22 mouse cellular contexts compared by ENCODE assay signal in the genomic region with DNA sequence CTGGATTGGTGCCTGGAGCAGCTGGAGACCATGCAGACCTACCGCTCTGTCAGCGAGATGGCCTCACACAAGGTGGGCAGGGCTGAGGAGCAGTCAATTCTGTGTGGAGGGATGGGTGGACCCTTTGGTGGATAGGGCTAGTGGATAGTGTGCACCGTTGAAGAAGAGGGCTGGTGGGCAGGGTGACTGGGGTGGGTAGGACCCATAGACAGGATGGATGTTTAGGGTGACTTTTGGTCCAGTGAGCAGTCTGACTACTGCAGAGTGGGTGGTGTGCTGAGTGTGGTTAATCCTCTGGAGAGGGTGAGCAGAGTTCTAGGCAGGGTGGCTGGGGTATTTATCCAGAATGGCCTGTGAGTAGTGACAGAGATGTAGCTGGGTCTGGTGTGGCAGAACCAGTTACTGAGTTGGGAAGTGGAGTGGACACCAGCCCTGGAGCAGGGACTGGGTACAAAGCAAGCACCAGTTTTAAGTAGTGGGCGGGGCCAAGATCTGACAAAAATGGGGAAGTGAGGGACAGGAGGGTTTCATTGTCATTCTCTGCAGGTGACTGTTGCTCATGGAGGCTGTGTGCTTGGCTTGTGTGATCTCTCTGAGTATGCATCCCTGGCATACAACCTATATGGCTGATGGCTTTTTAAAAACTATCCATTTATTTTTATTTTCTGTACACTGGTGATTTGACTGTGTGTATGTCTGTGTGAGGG. TPM values are rescaled to one million over a fixed set of nuclear protein-coding genes. Genes with fewer than 3 reads are reported as not detected.
A peak's percentile ranks its signal among the peaks of the same experiment; 100 is the strongest.
DNase-seq lines count a peak whose midpoint lies in the region; ATAC-seq and TF ChIP-seq lines count a peak whose summit lies in the region.
"Had no signal": no experiment of that assay in that cellular context is flagged by ENCODE, and none has a peak within 500 bp of the region (broad histone marks: within the 10 kb centered on the region; RNA-seq: fewer than 3 reads in every experiment).

No protein-coding gene starts in this region.

- WGBS in liver, embryonic 13.5 days (ENCODE audit: insufficient replicate concordance): 75% methylated on average over 4 of the region's 4 CpGs
- 72% methylated on average over 4 of the region's 4 CpGs for WGBS in liver, embryonic 12.5 days (ENCODE audit: insufficient replicate concordance)
- WGBS in spleen, adult 2 months: 73% methylated on average over 4 of the region's 4 CpGs
- WGBS in intestine, embryonic 15.5 days: 85% methylated on average over 4 of the region's 4 CpGs
- WGBS in hindbrain, postnatal 0 days: 62% methylated on average over 4 of the region's 4 CpGs

- no peaks in the 10 kb centered on the region for H3K9me3 ChIP-seq in liver, embryonic 13.5 days (replicated peaks)
- no peaks in the 10 kb centered on the region for H3K9me3 ChIP-seq in liver, embryonic 12.5 days (replicated peaks)
- H3K9me3 ChIP-seq in intestine, embryonic 15.5 days: no peaks in the 10 kb centered on the region
- no peaks in the 10 kb centered on the region for H3K9me3 ChIP-seq in hindbrain, postnatal 0 days (ENCODE audit: low read length)
- H3K9me3 ChIP-seq: embryonic facial prominence, embryonic 15.5 days; forebrain, embryonic 10.5 days; hindbrain, embryonic 12.5 days; neural tube, embryonic 12.5 days had no signal

- no peak overlapping the region for H3K4me2 ChIP-seq in liver, embryonic 13.5 days
- H3K4me2 ChIP-seq in liver, embryonic 12.5 days: no peak overlapping the region
- H3K4me2 ChIP-seq in intestine, embryonic 15.5 days (replicated peaks): no peak overlapping the region
- no peak overlapping the region for H3K4me2 ChIP-seq in hindbrain, postnatal 0 days (ENCODE audit: low read depth, low read length)
- H3K4me2 ChIP-seq: embryonic facial prominence, embryonic 15.5 days; heart, embryonic 11.5 days; hindbrain, embryonic 12.5 days; neural tube, embryonic 12.5 days had no signal

- H3K27ac ChIP-seq in liver, embryonic 13.5 days: no peak overlapping the region
- H3K27ac ChIP-seq in liver, embryonic 12.5 days: no peak overlapping the region
- 0 out of 2 replicates have a peak overlapping the region, but pooled peaks have one; percentile 0 for H3K27ac ChIP-seq in embryonic fibroblast, embryonic 13.5 days (ENCODE audit: insufficient read depth, low read length)
- H3K27ac ChIP-seq in spleen, adult 2 months (ENCODE audit: insufficient read depth, low read length): peak overlapping the region; percentile 41
- H3K27ac ChIP-seq in intestine, embryonic 15.5 days: no peak overlapping the region
- H3K27ac ChIP-seq in hindbrain, postnatal 0 days: no peak overlapping the region
- H3K27ac ChIP-seq: embryonic facial prominence, embryonic 15.5 days; forebrain, embryonic 10.5 days; hindbrain, embryonic 12.5 days; liver, embryonic 14.5 days; neural tube, embryonic 12.5 days; stomach, postnatal 0 days had no signal

- peak; percentile 11 for DNase-seq in liver, embryonic 13.5 days
- peak; percentile 79 for DNase-seq in A20 (ENCODE audit: low read depth, low spot score)
- peak; percentile 49 to 65 for DNase-seq in spleen, adult 2 months (ENCODE audit: low read depth in 1 of 2, low spot score in 2 of 2)
- DNase-seq in hindbrain, postnatal 0 days (ENCODE audit: low spot score): no peak
- DNase-seq in heart, adult 11 months: no peak
- DNase-seq: adrenal gland, adult 8-10 months; cerebellum, postnatal 25 days; heart, postnatal 10 days; kidney, adult 9 months; lung, postnatal 10 days had no signal

- H3K4me3 ChIP-seq in liver, embryonic 13.5 days (replicated peaks): no peak overlapping the region
- no peak overlapping the region for H3K4me3 ChIP-seq in liver, embryonic 12.5 days
- H3K4me3 ChIP-seq in embryonic fibroblast, embryonic 13.5 days (ENCODE audit: insufficient read depth, low read length): no peak overlapping the region
- no peak overlapping the region for H3K4me3 ChIP-seq in spleen, adult 2 months (ENCODE audit: extremely low read depth, insufficient read depth, insufficient read length)
- no peak overlapping the region for H3K4me3 ChIP-seq in intestine, embryonic 15.5 days (replicated peaks)
- no peak overlapping the region for H3K4me3 ChIP-seq in hindbrain, postnatal 0 days (ENCODE audit: low read length)
- H3K4me3 ChIP-seq: embryonic facial prominence, embryonic 15.5 days; forebrain, embryonic 10.5 days; hindbrain, embryonic 12.5 days; neural tube, embryonic 12.5 days had no signal

- no peak for TF ChIP-seq CTCF in embryonic fibroblast, embryonic 13.5 days (IDR thresholded peaks at IDR 0.05; ENCODE audit: borderline replicate concordance, insufficient read depth, low read length)
- TF ChIP-seq CTCF in spleen, adult 2 months (IDR thresholded peaks at IDR 0.05; ENCODE audit: extremely low read depth, insufficient read depth, insufficient read length, insufficient replicate concordance): no peak
- TF ChIP-seq CTCF in hindbrain, postnatal 0 days (IDR thresholded peaks at IDR 0.05; ENCODE audit: low read depth): no peak

- no peak for TF ChIP-seq POLR2A in embryonic fibroblast, embryonic 13.5 days (IDR thresholded peaks at IDR 0.05; ENCODE audit: low read depth, low read length)
- no peak; the same call in 1 of the 2 replicates for TF ChIP-seq POLR2A in spleen, adult 2 months (IDR thresholded peaks at IDR 0.05; ENCODE audit: low read depth, low read length)

- ATAC-seq in liver, embryonic 13.5 days (ENCODE audit: low read depth): no peak
- no peak for ATAC-seq in liver, embryonic 12.5 days
- ATAC-seq in intestine, embryonic 15.5 days: no peak
- no peak for ATAC-seq in hindbrain, postnatal 0 days
- ATAC-seq: Patski had no signal

- H3K36me3 ChIP-seq in liver, embryonic 13.5 days: no peaks in the 10 kb centered on the region
- H3K36me3 ChIP-seq in liver, embryonic 12.5 days: peaks cover 2% of the 10 kb centered on the region; the same call in 1 of the 2 replicates
- H3K36me3 ChIP-seq in spleen, adult 2 months (ENCODE audit: control insufficient read depth, insufficient read depth, low read length): no peaks in the 10 kb centered on the region
- H3K36me3 ChIP-seq in intestine, embryonic 15.5 days: no peaks in the 10 kb centered on the region
- no peaks in the 10 kb centered on the region for H3K36me3 ChIP-seq in hindbrain, postnatal 0 days (ENCODE audit: insufficient read depth, low read length)
- H3K36me3 ChIP-seq: embryonic facial prominence, embryonic 15.5 days; forebrain, embryonic 10.5 days; hindbrain, embryonic 12.5 days; neural tube, embryonic 12.5 days had no signal

- peaks cover 10% of the 10 kb centered on the region for H3K4me1 ChIP-seq in liver, embryonic 13.5 days (replicated peaks)
- H3K4me1 ChIP-seq in liver, embryonic 12.5 days: peaks cover 8% of the 10 kb centered on the region
- peaks cover 6% of the 10 kb centered on the region; the same call in 1 of the 2 replicates for H3K4me1 ChIP-seq in embryonic fibroblast, embryonic 13.5 days (ENCODE audit: control insufficient read depth, insufficient read depth, low read length)
- peaks cover 26% of the 10 kb centered on the region for H3K4me1 ChIP-seq in spleen, adult 2 months (ENCODE audit: control insufficient read depth, insufficient read depth, insufficient read length)
- H3K4me1 ChIP-seq in intestine, embryonic 15.5 days (replicated peaks): peaks cover 13% of the 10 kb centered on the region
- H3K4me1 ChIP-seq in hindbrain, postnatal 0 days (ENCODE audit: insufficient read depth, low read length): 0 out of 2 replicates have a peak, but pooled peaks cover 6% of the 10 kb centered on the region

- H3K9ac ChIP-seq in liver, embryonic 13.5 days: no peak overlapping the region
- H3K9ac ChIP-seq in liver, embryonic 12.5 days: no peak overlapping the region
- H3K9ac ChIP-seq in intestine, embryonic 15.5 days: no peak overlapping the region
- no peak overlapping the region for H3K9ac ChIP-seq in hindbrain, postnatal 0 days (replicated peaks; ENCODE audit: low read length)
- H3K9ac ChIP-seq: embryonic facial prominence, embryonic 15.5 days; hindbrain, embryonic 12.5 days; liver, embryonic 14.5 days; neural tube, embryonic 12.5 days had no signal

- H3K27me3 ChIP-seq in liver, embryonic 13.5 days: no peaks in the 10 kb centered on the region
- H3K27me3 ChIP-seq in liver, embryonic 12.5 days (replicated peaks): no peaks in the 10 kb centered on the region
- no peaks in the 10 kb centered on the region for H3K27me3 ChIP-seq in spleen, adult 2 months (ENCODE audit: control insufficient read depth, insufficient read depth, low read length)
- H3K27me3 ChIP-seq in intestine, embryonic 15.5 days (replicated peaks): no peaks in the 10 kb centered on the region
- H3K27me3 ChIP-seq in hindbrain, postnatal 0 days (ENCODE audit: insufficient read depth, low read length): no peaks in the 10 kb centered on the region
- H3K27me3 ChIP-seq: embryonic facial prominence, embryonic 15.5 days; hindbrain, embryonic 12.5 days; Patski had no signal

RNA-seq across cellular contexts. Expression of a gene that starts 29.4 kb away (rescaled TPM):
- polyA plus RNA-seq in liver, embryonic 13.5 days (2015; fragmentation: Nextera tagmentation; extraction: Ambion mirVana): 2.0 and 2.1 TPM in 2 replicates
- 2.6 and 2.9 TPM in 2 replicates for polyA plus RNA-seq in liver, embryonic 12.5 days (2016; fragmentation: Nextera tagmentation; extraction: Ambion mirVana)
- 14.7 and 20.6 TPM in 2 replicates for polyA plus RNA-seq in embryonic fibroblast, embryonic 13.5 days (2011; ENCODE audit: insufficient read length, low read depth, missing spikeins)
- 12.4 and 13.1 TPM in 2 replicates for polyA plus RNA-seq in spleen, adult 2 months (2012; rRNA removed)
- polyA plus RNA-seq in intestine, embryonic 15.5 days (2015; fragmentation: Nextera tagmentation; extraction: Ambion mirVana): 6.0 and 6.8 TPM in 2 replicates
- total RNA-seq in hindbrain, postnatal 0 days (2014; rRNA removed): 41.3 and 45.0 TPM in 2 replicates
- polyA plus RNA-seq in hindbrain, postnatal 0 days (2015; fragmentation: Nextera tagmentation; extraction: Ambion mirVana): 46.4 and 47.7 TPM in 2 replicates

RNA-seq across cellular contexts. Expression of a gene that starts 44.2 kb away (rescaled TPM):
- 31.9 TPM in 2 replicates for polyA plus RNA-seq in liver, embryonic 13.5 days (2015; fragmentation: Nextera tagmentation; extraction: Ambion mirVana)
- polyA plus RNA-seq in liver, embryonic 12.5 days (2016; fragmentation: Nextera tagmentation; extraction: Ambion mirVana): 39.8 and 41.6 TPM in 2 replicates
- 23.2 and 27.4 TPM in 2 replicates for polyA plus RNA-seq in embryonic fibroblast, embryonic 13.5 days (2011; ENCODE audit: insufficient read length, low read depth, missing spikeins)
- polyA plus RNA-seq in spleen, adult 2 months (2012; rRNA removed): 55.4 and 78.4 TPM in 2 replicates
- polyA plus RNA-seq in intestine, embryonic 15.5 days (2015; fragmentation: Nextera tagmentation; extraction: Ambion mirVana): 55.8 and 59.8 TPM in 2 replicates
- 74.9 and 98.9 TPM in 2 replicates for total RNA-seq in hindbrain, postnatal 0 days (2014; rRNA removed)
- 59.4 and 60.9 TPM in 2 replicates for polyA plus RNA-seq in hindbrain, postnatal 0 days (2015; fragmentation: Nextera tagmentation; extraction: Ambion mirVana)

RNA-seq across cellular contexts. Expression of a gene that starts 45.2 kb away (rescaled TPM):
- polyA plus RNA-seq in liver, embryonic 13.5 days (2015; fragmentation: Nextera tagmentation; extraction: Ambion mirVana): 170 and 200 TPM in 2 replicates
- 221 and 228 TPM in 2 replicates for polyA plus RNA-seq in liver, embryonic 12.5 days (2016; fragmentation: Nextera tagmentation; extraction: Ambion mirVana)
- 142 and 166 TPM in 2 replicates for polyA plus RNA-seq in embryonic fibroblast, embryonic 13.5 days (2011; ENCODE audit: insufficient read length, low read depth, missing spikeins)
- polyA plus RNA-seq in spleen, adult 2 months (2012; rRNA removed): 39.5 and 44.7 TPM in 2 replicates
- 276 and 280 TPM in 2 replicates for polyA plus RNA-seq in intestine, embryonic 15.5 days (2015; fragmentation: Nextera tagmentation; extraction: Ambion mirVana)
- total RNA-seq in hindbrain, postnatal 0 days (2014; rRNA removed): 20.1 and 21.4 TPM in 2 replicates
- 173 and 181 TPM in 2 replicates for polyA plus RNA-seq in hindbrain, postnatal 0 days (2015; fragmentation: Nextera tagmentation; extraction: Ambion mirVana)

RNA-seq across cellular contexts. Expression of a gene that starts 53.3 kb away (rescaled TPM):
- polyA plus RNA-seq in liver, embryonic 13.5 days (2015; fragmentation: Nextera tagmentation; extraction: Ambion mirVana): 0.03 and 0.10 TPM in 2 replicates
- 0.10 and 0.12 TPM in 2 replicates for polyA plus RNA-seq in liver, embryonic 12.5 days (2016; fragmentation: Nextera tagmentation; extraction: Ambion mirVana)
- polyA plus RNA-seq in embryonic fibroblast, embryonic 13.5 days (2011; ENCODE audit: insufficient read length, low read depth, missing spikeins): not detected in 2 replicates
- polyA plus RNA-seq in spleen, adult 2 months (2012; rRNA removed): 12.2 and 21.3 TPM in 2 replicates
- polyA plus RNA-seq in intestine, embryonic 15.5 days (2015; fragmentation: Nextera tagmentation; extraction: Ambion mirVana): not detected in 2 replicates
- 4.9 and 8.2 TPM in 2 replicates for total RNA-seq in hindbrain, postnatal 0 days (2014; rRNA removed)
- polyA plus RNA-seq in hindbrain, postnatal 0 days (2015; fragmentation: Nextera tagmentation; extraction: Ambion mirVana): 2.9 and 3.1 TPM in 2 replicates
- polyA plus RNA-seq: large intestine, adult 2 months; Patski had no signal

Comparison
In these comparisons a context has a peak if more than half of its experiments do, and no peak if none do; other contexts are left out.
1. DNase-seq: peak in liver, embryonic 13.5 days (single experiment), A20 (single experiment) and spleen, adult 2 months (2 of 2); none in hindbrain, postnatal 0 days (single experiment) and heart, adult 11 months (single experiment).
2. H3K27ac ChIP-seq: peak in embryonic fibroblast, embryonic 13.5 days (single experiment) and spleen, adult 2 months (single experiment); none in liver, embryonic 13.5 days (single experiment), liver, embryonic 12.5 days (single experiment), intestine, embryonic 15.5 days (single experiment) and hindbrain, postnatal 0 days (single experiment).